Mouse (Mus musculus): Measurements from ENCODE around the gene Xpo6.

DNA sequence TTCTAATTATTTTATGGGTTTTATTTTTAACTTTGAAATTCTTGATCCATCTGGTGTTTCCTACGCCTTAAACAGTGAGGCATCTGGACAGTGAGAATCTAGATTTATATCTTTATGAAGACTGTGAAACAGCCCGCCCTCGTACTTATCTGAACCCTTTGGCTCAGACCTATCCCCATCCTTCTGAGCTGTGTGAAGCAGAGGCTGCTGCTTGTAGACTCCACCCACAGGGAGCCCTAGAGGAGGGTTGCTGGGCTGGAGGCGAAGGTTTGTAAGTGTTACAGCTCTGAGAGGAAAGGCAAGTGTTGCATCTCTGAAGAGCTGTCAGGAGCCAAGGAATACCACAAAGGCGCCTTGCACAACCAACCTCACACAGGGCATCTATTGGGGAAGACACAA is 36.5 kb upstream of the Xpo6 start:
- no peak for TF ChIP-seq CTCF (IDR thresholded peaks at IDR 0.05; ENCODE audit: borderline replicate concordance, extremely low read depth, insufficient read depth, insufficient read length)
- TF ChIP-seq POLR2A (IDR thresholded peaks at IDR 0.05; ENCODE audit: borderline replicate concordance, extremely low read depth, insufficient read depth, insufficient read length, poor library complexity, severe bottlenecking) = no peak
